Mouse (Mus musculus): ENCODE measurements at regions not wholly inside any gene's neighbourhood (a gene's known extent, or its start where the extent isn't known, plus 50 kb on each side); places are given as distances from the start of the nearest gene placed in this dataset.

- no peak for DNase-seq
Measured at GRCm38 (mm10) chr8:6813816-6814215, 1708.7 kb upstream of the Slc10a2 start.

- no peak for DNase-seq
Measured at GRCm38 (mm10) chr8:6807116-6807515, 1702.0 kb upstream of the Slc10a2 start.

GRCm38 (mm10) chr8:6803199-6803598 lies 1698.0 kb upstream of the Slc10a2 start:
- no peak for DNase-seq

GRCm38 (mm10) chr8:6801076-6801475 lies 1695.9 kb upstream of the Slc10a2 start:
- DNase-seq = no peak

GRCm38 (mm10) chr8:6789096-6789495 lies 1683.9 kb upstream of the Slc10a2 start:
- DNase-seq = no peak

- DNase-seq = no peak
Measured at GRCm38 (mm10) chr8:6780983-6781382, 1675.8 kb upstream of the Slc10a2 start.

- DNase-seq = no peak
Measured at GRCm38 (mm10) chr8:6775103-6775502, 1670.0 kb upstream of the Slc10a2 start.

GRCm38 (mm10) chr8:6729571-6729970 lies 1624.4 kb upstream of the Slc10a2 start:
- no peak for DNase-seq

GRCm38 (mm10) chr8:6708886-6709449 lies 1603.8 kb upstream of the Slc10a2 start:
- DNase-seq = no peak

GRCm38 (mm10) chr8:6688595-6688994 lies 1583.4 kb upstream of the Slc10a2 start:
- DNase-seq = no peak

- no peak for DNase-seq
Measured at GRCm38 (mm10) chr8:6658860-6659259, 1553.7 kb upstream of the Slc10a2 start.

GRCm38 (mm10) chr8:6657451-6657990 lies 1552.4 kb upstream of the Slc10a2 start:
- no peak for DNase-seq

GRCm38 (mm10) chr8:6652180-6652579 lies 1547.0 kb upstream of the Slc10a2 start:
- DNase-seq = no peak

GRCm38 (mm10) chr8:6648083-6648482 lies 1542.9 kb upstream of the Slc10a2 start:
- no peak for DNase-seq

- no peak for DNase-seq
Measured at GRCm38 (mm10) chr8:6645287-6645957, 1540.3 kb upstream of the Slc10a2 start.

GRCm38 (mm10) chr8:6644396-6644795 lies 1539.2 kb upstream of the Slc10a2 start:
- DNase-seq = no peak

GRCm38 (mm10) chr8:6627009-6627557 lies 1521.9 kb upstream of the Slc10a2 start:
- no peak for DNase-seq

GRCm38 (mm10) chr8:6608891-6609290 lies 1503.7 kb upstream of the Slc10a2 start:
- DNase-seq = no peak

GRCm38 (mm10) chr8:6606854-6607535 lies 1501.8 kb upstream of the Slc10a2 start:
- no peak for DNase-seq

GRCm38 (mm10) chr8:6604232-6604804 lies 1499.2 kb upstream of the Slc10a2 start:
- no peak for DNase-seq

- no peak for DNase-seq
Measured at GRCm38 (mm10) chr8:6590146-6590545, 1485.0 kb upstream of the Slc10a2 start.

GRCm38 (mm10) chr8:6583337-6584096 lies 1478.4 kb upstream of the Slc10a2 start:
- no peak for DNase-seq
